Mouse (Mus musculus): Measurements from ENCODE around the gene Sass6.
"Not testable (repeated sequence)": the region's sequence is repeated elsewhere in the genome, so short reads cannot be mapped to it uniquely, and the experiment has no call there.

Sass6 gene

DNA sequence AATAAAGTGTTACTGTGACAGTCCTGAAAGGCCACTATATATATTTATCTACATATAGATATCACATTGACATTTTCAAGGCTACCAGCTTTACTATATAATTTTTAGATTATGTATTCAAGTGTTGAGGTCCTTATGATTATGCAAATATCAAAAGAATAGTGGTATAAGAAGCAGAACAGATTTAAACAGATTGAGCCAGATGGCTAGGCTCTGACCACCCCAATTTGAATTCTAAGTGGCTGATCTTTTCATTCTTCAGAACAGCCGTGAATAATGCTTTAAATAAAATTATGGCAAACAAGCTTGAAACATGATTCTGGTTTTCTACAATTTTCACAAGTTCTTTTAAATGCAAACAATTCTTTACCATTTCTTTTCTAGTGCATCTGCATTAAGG lies 36.7 kb downstream of the Sass6 start:
- DNase-seq (ENCODE audit: low spot score in 2 of 2) = no peak

DNA sequence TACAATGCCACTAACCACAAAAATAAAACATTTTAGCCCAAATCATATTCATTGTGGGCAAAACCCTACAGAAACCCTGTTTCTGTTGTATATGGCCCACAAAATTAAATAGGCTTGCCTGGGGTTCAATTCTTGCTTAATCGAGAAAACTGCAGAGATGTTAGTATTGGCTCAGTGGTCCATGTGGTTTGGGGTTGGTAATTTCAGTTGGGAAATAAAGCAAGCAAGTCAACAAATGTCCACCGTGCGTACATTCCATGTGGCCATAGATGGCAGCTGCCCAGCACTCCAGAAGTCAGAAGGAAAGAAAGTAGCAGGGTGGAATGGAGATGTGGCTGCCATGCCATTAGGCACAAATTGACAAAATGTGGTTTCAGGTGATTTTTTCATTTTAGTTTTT lies 38.2 kb downstream of the Sass6 start:
- DNase-seq (ENCODE audit: low spot score in 2 of 2) = no peak

DNA sequence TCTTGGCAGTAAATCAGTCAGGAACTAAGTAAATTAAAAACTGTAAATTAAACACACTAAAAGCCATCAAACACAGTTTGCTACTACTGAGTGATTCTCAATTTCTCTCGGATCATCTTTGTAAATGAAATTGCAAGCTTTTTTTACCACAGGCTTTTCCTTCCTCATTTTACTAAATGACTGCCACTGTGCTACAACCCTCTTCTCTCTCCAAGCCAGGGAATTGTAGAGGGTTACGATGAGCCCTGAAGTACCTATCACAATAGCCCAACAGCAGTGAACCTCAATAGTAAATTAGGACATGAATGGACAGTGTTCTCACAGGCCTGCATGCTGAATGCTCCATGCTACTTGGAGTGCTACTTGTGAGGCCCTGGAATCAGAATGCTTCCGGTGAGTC lies 39.3 kb downstream of the Sass6 start:
- DNase-seq (ENCODE audit: low spot score in 2 of 2) = no peak

DNA sequence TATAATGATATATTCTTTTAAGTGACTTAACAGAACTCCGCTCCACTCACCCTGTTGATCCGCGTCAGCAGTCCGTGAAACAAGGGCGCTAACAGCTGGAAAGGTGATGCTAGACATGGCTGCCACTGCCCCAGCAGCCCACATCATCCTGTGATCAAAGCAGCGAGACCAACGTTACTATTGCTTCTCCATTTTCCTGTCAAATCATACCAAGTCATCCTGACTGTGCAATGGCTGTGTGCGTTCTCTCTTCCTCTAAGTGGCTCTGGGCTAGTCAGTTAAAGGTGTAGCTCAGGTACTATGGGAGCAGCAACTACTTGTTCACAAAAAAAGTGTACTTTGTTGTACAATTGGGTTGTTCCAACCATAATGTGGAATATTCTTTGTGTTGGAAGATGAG lies 40.1 kb downstream of the Sass6 start:
- DNase-seq (ENCODE audit: low spot score in 2 of 2) = no peak

DNA sequence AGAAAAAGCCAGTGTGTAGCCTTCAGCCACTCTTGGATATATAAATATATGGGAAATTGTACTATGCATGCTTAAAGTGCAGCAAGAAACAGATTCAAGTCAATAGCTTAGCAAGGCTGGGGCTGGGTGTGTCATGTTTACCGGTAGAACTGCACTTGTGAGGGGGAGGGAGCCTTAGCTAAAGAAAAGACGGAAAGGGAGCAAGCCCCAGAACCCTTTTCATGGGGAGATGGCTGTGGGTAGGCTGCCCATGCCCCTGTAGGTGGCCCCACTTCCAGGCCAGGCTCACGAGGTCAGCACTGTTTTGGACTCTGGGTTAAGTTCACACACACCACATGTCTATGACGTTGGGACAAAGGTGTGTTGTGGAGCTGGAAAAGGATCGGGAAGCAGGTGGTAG lies 41.0 kb downstream of the Sass6 start:
- no peak for DNase-seq (ENCODE audit: low spot score in 2 of 2)

DNA sequence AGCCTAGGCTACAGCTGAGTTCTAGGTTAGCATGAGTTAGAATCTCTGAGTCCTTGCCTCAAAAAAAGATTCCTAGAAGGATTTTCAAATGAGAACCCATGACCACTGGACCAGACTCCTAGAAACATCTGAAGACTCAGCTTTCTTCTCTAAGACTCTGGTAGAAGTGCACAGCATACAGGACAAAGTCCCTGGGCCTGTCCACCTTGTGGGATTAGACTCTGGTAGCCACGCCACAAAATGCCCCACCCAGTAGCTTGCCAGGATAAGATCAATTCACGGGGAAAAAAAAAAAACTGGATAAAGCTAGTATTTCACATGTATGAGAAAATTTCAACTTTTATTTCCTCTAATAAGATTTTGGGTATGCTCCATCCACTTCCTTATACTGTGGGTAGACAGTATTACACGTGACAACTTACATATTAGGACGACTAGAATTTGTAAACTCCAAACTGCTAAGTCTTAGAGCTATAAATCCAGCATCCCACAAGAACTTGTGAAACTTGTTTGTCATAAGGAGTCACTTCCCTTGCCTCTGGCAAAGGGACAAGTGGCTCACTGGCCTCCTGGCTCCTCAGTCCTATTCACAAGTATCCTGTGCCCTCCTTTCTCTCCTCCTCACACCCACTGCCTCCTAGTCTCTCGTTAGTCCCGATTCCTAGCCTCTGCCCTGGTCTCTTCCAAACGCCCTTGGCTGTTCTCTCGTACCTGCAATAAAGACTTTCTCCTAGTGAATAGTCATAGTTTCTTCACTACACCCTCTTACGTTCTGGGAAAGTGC lies 43.1 kb downstream of the Sass6 start:
- DNase-seq (ENCODE audit: low spot score in 2 of 2) = no peak

DNA sequence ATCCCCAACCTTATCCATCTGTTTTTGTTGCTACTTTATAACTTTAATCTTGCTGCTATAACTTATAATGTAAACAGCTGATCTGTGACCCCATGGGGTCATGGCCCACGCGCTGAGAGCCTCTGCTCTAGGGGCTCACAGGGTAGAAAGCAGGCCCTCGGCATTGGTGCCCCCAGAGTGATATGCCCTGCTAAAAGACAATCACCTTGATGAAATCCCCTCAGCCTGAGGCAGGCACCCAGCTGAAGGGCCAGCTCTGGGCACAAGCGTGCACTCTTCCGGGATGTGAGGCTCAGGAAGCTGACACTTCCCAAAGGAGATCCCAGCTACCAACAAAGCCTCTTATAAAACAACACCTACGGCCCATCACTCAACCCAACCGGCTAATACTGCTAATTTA lies 43.8 kb downstream of the Sass6 start:
- no peak for DNase-seq (ENCODE audit: low spot score in 2 of 2)

DNA sequence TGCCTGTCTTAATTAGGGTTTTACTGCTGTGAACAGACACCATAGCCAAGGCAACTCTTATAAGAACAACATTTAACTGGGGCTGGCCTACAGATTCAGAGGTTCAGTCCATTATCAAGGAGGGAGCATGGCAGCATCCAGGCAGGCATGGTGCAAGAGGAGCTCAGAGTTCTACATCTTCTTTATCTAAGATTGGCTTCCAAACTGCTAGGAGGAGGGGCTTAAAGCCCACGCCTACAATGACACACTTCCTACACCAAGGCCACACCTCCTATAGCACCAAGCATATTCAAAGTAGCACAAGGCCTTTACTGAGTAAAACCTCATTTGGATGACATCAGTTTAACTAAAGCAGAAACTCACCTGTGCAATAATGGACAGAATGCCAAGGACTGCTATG lies 45.2 kb downstream of the Sass6 start:
- DNase-seq (ENCODE audit: low spot score in 2 of 2) = no peak

DNA sequence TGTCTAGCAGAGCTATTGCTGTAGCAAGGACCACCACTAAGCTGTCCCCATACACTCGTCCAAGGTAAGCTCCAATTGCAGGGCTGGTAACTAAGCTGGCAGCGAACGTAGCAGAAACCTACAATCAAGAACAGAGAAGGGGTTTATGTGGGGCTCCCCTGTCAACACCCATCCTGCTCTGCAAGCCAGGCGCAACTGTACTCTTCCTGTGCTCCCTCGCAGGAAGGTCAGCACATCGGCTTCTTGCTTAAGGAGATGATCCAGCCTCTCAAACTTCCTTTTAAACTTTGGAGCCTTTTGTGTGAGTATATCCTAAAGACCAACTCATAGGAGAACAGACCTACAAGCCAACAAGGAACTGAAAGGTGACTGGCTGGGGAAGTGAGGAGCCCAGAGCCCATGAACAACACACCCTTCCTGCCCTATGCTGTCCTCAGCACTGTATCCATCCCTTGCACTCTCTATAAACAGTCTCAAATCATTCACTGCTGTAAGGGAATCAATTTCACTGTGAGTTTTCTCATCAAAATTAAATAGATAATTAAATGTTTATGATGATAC lies 47.1 kb downstream of the Sass6 start:
- no peak for DNase-seq (ENCODE audit: low spot score in 2 of 2)

DNA sequence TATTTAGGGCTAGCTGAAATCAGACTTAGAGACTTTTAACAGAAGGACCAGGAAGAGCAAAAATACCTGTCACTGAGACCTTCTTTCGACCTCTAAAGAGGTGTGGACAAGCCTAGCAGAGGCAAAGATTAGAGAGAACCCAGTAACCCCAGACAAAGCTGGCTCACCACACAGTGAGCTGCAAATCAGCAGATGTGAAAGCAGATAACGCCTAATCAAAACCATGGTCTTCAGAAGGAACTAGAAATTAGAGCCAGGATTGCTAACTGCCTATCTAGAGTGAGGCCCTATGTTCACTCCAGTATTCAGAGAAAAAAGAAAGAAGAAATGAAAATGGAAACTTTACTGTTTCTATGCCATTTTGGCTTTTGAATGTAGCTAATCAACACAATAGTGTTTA lies 47.6 kb downstream of the Sass6 start:
- DNase-seq (ENCODE audit: low spot score in 2 of 2) = no peak

DNA sequence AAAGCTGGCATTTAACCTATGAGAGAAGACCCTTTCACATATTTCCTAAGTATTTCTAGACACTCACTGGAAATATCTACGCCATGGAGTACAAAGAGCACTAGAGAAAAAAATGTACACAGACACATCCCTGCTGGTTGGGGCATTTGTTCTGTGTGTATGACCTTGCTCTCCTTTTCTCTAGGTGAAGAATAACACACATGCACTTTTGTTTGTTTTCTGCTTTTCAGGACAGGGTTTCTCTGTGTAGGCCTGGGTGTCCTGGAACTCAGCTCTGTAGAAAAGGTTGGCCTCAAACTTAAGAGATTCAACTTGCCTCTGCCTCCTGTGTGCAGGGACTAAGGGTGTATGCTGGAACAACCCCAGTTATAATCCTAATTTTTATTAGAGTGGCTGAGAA lies 51.6 kb downstream of the Sass6 start:
- no peak for DNase-seq (ENCODE audit: low spot score in 2 of 2)

DNA sequence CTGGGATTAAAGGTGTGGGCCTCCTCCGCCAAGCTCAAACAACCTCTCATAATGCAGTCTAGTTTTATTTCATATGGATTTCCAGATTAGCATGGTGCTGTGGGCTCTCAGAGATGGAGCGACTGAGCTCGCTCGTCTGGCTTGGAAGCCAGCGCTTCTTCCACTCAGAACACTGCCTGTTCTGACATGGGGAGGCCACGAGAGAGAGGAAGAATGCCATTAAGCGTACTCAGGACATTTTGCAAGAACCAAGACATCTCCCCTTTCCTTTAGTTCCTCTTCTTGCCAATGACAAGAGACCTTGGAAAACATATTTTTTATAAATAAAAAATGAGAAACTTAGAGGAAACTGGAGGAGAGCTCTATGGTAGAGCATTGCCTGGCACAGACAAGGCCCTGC lies 54.0 kb downstream of the Sass6 start:
- DNase-seq (ENCODE audit: low spot score in 2 of 2) = no peak

DNA sequence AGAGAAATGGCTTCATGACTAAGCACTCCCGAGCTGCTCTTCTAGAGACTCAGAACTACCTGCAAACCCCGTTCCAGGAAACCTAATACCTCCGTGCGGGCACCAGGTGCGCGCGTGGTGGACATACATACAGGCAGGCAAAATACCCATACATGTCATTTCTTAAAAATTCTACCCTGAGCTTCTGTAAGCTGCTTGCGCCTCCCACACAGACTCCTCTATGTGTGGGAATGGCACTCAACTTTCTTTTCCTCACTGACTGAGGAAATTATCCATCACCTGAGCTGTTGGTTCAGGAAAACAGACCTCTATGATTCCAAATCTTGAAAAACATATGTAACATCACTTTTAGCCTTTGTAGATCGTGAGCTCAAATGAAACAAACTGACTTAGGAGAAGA lies 55.9 kb downstream of the Sass6 start:
- DNase-seq (ENCODE audit: low spot score in 2 of 2) = no peak

DNA sequence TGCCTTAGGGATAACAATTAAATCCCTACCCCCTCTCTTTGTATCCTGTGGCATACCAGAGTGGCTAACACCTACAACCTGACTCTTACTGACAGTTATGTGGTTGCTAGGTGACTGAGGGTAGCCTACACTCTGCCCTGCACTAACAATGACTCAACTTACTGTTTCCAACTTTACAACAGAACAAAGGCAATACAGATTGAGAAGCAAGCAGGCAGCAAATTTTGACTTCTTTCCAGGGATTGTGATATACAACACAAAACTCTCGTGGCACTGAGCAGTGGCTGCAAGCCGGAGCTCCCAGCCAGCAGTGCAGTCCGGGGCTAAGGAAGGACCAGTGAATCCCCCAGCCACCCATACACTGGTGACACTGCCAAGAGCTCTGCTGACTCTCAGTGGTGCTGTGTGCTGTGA lies 57.3 kb downstream of the Sass6 start:
- peak in 1 of 2 experiments; percentile 19 for DNase-seq (ENCODE audit: low spot score in 2 of 2)

DNA sequence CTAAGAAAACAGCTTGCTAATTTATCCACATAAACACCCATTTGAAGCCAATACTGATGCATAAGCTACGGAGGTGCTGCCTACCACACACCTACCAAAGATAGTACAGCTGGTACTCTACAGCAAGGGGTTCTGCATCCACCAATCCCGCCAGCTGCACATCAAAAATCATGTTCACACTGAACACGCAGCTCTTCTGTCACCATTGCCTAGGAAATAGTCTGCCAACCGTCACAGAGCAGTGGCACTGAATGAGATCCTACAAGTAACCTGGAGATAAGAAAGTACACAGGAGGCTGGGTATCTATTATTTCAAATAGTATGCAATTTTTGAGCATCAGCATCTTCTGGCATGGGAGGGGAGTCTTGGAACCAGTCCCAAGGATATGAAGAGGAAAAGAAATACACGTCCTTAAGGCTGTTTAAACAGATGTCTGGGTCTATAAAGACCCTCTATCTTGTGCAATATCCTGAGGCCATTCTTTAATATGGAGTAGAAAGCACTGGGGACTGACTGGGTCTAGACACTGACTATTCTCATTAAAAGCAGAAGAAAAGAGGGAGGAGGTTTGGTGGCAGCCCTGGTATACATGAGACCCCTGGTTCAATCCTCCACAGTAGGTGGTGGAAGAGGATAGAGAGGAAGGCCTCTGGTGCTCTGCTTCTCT lies 58.6 kb downstream of the Sass6 start:
- no peak for DNase-seq (ENCODE audit: low spot score in 2 of 2)

DNA sequence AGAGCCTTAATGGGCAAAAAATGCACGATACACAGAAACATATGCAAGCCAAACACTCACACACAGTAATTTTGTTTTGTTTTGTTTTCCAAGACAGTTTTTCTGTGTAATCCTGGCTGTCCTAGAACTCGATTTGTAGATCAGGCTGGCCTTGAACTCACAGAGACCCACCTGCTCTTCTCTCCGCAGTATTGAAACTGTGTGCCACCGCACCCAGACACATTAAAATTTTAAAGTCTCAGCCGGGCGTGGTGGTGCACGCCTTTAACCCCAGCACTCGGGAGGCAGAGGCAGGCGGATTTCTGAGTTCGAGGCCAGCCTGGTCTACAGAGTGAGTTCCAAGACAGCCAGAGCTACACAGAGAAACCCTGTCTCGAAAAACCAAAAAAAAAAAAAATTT lies 59.3 kb downstream of the Sass6 start:
- not testable (repeated sequence) for DNase-seq (ENCODE audit: low spot score in 2 of 2)

DNA sequence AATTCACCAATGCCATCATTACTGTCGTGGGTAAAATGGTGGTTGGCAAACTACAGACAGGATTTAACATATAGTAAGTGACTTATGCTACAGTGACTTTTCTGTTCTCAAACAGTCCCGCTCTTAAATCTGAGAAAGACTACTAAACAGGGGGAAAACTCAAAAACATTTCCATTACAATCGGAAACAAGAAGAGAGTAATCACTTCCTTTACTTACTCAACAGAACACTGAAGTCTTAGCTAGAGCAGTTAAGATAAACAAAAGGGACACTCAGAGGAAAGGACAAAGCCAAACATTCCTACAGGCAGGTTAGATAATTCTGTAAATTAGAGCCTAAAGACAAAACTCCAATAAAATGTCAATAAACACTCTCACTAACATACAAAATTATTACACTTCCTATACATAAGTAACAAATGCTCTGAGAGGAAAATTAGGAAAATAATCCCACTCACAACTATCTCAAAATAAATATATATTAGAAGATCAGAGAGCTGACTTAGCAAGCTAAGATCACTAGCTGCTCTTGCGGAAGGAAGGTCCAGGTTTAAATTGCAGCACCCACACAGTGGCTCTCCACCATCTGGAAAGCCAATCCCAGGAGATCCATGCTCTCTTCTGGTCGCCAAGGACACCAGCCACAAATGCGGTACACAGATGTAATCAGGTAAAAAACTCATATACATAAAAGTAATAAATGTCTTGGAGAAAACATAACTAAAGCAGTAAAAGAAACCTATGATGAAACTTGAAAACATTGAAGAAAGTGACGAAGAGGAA lies 61.6 kb downstream of the Sass6 start:
- no peak for DNase-seq (ENCODE audit: low spot score in 2 of 2)

DNA sequence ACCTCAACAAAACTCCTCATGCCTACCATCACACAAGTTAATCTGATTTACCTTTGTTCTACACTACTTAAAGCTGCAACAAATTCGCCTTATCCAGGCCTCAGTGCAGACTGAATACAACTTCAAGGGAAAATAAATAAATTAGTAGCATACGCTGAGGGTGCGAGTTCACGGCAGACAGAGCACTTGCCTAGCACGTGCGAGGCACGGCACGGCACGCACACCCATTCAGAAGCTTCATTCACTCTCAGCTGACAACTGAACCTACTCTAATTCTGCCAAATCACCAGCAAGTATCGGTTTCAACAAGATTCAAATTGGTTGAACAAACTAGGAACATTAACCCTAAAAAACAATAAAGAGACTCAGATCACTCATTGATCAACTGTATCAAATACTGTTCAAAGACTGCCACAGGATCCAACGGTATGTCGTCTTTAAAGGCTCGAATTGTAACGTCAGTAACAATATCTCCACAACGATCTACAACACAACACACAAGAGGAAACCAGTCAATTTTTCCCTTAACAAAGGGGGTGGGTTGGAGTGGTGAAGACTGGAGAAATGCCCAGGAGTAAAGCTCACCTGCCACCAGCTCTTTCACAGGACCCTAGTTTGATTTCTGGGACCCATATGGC lies 64.3 kb downstream of the Sass6 start:
- DNase-seq (ENCODE audit: low spot score in 2 of 2) = no peak

DNA sequence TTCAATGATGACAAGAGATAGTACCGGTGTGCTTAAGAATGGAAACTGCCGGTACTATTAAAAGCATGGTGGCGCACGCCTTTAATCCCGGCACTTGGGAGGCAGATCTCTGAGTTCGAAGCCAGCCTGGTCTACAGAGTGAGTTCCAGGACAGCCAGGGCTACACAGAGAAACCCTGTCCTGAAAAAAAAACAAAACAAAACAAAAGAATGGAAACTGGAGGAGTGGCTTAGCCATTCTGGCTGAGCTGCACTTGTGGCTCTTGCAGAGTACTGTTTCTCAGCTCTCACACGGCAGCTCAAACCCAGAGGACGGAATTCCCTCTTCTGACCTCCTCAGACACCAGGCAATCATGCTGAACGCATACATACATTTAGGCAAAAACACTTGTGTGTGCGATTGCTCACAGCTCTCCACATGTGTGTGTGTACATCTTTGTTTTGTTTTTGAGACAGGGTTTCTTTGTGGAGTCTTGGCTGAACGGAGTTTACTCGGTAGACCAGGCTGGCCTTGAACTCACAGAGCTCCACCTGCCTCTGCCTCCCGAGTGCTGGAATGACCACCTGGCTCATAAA lies 65.2 kb downstream of the Sass6 start:
- no peak for DNase-seq (ENCODE audit: low spot score in 2 of 2)

DNA sequence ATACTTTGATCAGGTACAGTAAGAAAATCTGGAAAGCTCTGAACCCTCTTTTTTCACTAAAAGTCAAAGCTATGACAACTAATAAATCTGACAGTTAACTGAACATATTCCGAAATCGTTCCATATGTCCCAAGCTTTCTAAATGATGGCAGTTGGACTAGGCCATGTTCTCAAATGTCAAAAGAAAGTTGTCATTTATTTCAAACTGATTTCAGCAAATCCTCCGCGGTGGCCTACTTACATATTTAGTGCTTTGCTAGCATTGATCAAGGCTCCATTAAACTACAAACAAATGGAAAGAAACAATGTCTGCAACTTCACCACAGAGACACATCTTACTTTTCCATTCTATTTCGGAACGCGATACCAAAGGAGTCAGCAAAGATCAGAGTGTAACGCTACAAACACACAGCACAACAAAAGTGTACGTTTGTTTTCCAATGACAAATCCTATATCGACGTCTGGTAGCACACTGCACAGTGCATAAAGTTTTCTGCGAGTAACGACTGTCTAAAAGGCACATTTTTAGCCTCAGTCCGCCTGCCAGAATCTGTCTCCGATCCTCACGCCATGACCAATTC lies 66.6 kb downstream of the Sass6 start:
- no peak for DNase-seq (ENCODE audit: low spot score in 2 of 2)

DNA sequence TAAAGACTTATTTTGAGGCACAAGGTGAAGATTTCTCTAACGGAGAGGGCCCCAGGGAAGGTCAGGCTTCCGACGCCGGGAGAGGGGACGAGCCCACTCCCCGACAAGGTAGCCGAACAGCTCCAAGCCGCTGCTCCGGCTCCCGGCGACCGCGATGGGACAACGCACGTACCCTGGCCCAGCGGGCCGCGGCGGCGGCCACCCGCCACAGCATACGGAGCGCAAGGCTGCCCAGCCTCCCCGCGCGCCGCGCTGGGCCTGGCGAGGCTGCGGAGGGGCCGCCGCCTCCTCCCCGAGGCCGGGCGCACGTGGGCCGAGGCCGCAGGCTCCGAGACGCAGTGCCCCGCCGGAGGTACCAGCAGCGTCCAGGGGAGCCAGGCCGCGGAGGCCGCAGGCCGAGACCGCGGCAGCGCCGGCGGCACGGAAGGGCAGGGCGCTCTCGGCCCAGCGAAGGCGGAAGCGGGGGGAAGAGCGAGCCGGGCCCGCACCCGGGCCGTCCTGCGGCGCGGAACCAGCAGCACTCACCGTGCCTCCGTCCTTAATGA lies 67.2 kb downstream of the Sass6 start:
- peak in 1 of 2 experiments; percentile 32 for DNase-seq (ENCODE audit: low spot score in 2 of 2)
